Mouse (Mus musculus) ES-E14 (cell line): Measurements from ENCODE around the gene Cox6b1. TPM values are rescaled to one million over a fixed set of nuclear protein-coding genes. Genes with fewer than 3 reads are reported as not detected.

ENCODE experiments used
- DNase-seq: peaks from one replicate; pipeline ENCODE4 v3.0.0-alpha.2; 2013; ENCODE audit warnings: low read depth, low spot score
- H3K27ac ChIP-seq: 2 replicates; pipeline ENCODE4 v1.5.1; 2012; ENCODE audit warnings: low read depth, mild to moderate bottlenecking, low read length, moderate library complexity, mixed read lengths; ENCODE audit not compliant: poor library complexity, insufficient read depth, severe bottlenecking
- H3K36me3 ChIP-seq: 2 replicates; pipeline ENCODE4 v1.6.1; 2012; ENCODE audit warnings: mild to moderate bottlenecking, low read length, moderate library complexity, mixed read lengths; ENCODE audit not compliant: control insufficient read depth, poor library complexity, insufficient read depth, severe bottlenecking
- H3K4me1 ChIP-seq, 2 experiments: fragments of 150-350 bp in 1 of 2; sonication (generic) in 1 of 2; 2 replicates each; pipeline ENCODE4 v1.6.1; 2012; ENCODE audit warnings: low read length in 2 of 2, mild to moderate bottlenecking in 1 of 2, mixed read lengths in 1 of 2; ENCODE audit not compliant: control insufficient read depth in 2 of 2, insufficient read depth in 2 of 2, poor library complexity in 1 of 2
- H3K4me3 ChIP-seq, 2 experiments: fragments of 150-350 bp in 1 of 2; sonication (generic) in 1 of 2; 2 replicates each; pipeline ENCODE4 v1.5.1; 2012; ENCODE audit warnings: low read length in 2 of 2, low read depth in 1 of 2, mild to moderate bottlenecking in 1 of 2, mixed read lengths in 1 of 2; ENCODE audit not compliant: insufficient read depth in 1 of 2, poor library complexity in 1 of 2, severe bottlenecking in 1 of 2
- H3K9ac ChIP-seq: 2 replicates; pipeline ENCODE4 v1.6.1; 2012; ENCODE audit warnings: low read depth, mild to moderate bottlenecking, low read length, mixed read lengths; ENCODE audit not compliant: poor library complexity, insufficient read depth, severe bottlenecking
- H3K9me3 ChIP-seq: fragments of 150-350 bp; sonication (generic); 2 replicates; pipeline ENCODE4 v1.6.1; 2012; ENCODE audit warnings: low read depth, mild to moderate bottlenecking, low read length; ENCODE audit not compliant: control insufficient read depth, insufficient read depth
- CHD2 ChIP-seq: IDR thresholded peaks from 2 replicates; pipeline ENCODE4 v1.6.1; 2014; ENCODE audit warnings: mild to moderate bottlenecking, low read depth, low read length, inconsistent platforms
- HCFC1 ChIP-seq: IDR thresholded peaks from 2 replicates; pipeline ENCODE4 v1.6.1; 2012; ENCODE audit warnings: low read length, inconsistent platforms, borderline replicate concordance; ENCODE audit not compliant: insufficient read depth
- MAFK ChIP-seq: IDR thresholded peaks from 2 replicates; pipeline ENCODE4 v1.6.1; 2014; ENCODE audit warnings: mild to moderate bottlenecking, low read depth, low read length, inconsistent platforms; ENCODE audit not compliant: insufficient read depth
- ZC3H11A ChIP-seq: IDR thresholded peaks from 2 replicates; pipeline ENCODE4 v1.6.1; 2012; ENCODE audit warnings: low read depth, mild to moderate bottlenecking, inconsistent platforms, low read length, borderline replicate concordance
- ZNF384 ChIP-seq: IDR thresholded peaks from 2 replicates; pipeline ENCODE4 v1.6.1; 2012; ENCODE audit warnings: low read depth, low read length, inconsistent platforms
- in situ Hi-C, 2 experiments: fragments of 600-800 bp; cut with MboI; formaldehyde crosslinking; loops; one replicate each; pipeline ENCODE4 v1.15.1; 2025; ENCODE audit warnings: low sequenced_read_pairs in 2 of 2, inconsistent platforms in 1 of 2; ENCODE audit not compliant: unreplicated experiment in 2 of 2
- total RNA-seq: library from RNA; depleted of rRNA; stranded (reverse); fragments of 300-350 nt; gene quantifications from 2 replicates; pipeline ENCODE4 v1.2.3, GENCODE M21; 2012

Cox6b1 gene
- total RNA-seq, 1 experiment: 478 TPM

GRCm38 (mm10) chr7:30664529-30665200, 38.7 kb upstream of the Cox6b1 start, which contains the start of gene Haus5:
Haus5 (minus strand) TSS chr7:30664994.
- peak within 1 kb of the TSS; percentile 94 for H3K9ac ChIP-seq
- H3K4me1 ChIP-seq: no peaks in the 10 kb centered on the region
- H3K9me3 ChIP-seq: no peaks in the 10 kb centered on the region
- no peak within 1 kb of the TSS for H3K27ac ChIP-seq
- peak; percentile 88 for DNase-seq
- H3K4me3 ChIP-seq: peak within 1 kb of the TSS; percentile 91 to 92
- H3K36me3 ChIP-seq: peaks cover 9% of the 10 kb centered on the region; the same call in 1 of the 2 replicates
- peak; percentile 77 for TF ChIP-seq HCFC1
- TF ChIP-seq ZNF384: no peak
- TF ChIP-seq CHD2: peak; percentile 85
- TF ChIP-seq ZC3H11A: no peak
- no peak for TF ChIP-seq MAFK
- in situ Hi-C loops: no loop called here

GRCm38 (mm10) chr7:30649591-30650540, 23.9 kb upstream of the Cox6b1 start, which contains the start of gene Rbm42:
Rbm42 (minus strand) TSS chr7:30650317.
- Histone ChIP-seq H3K36me3 (peaks cover 24% of the 10 kb centered on the region), H3K9ac (peak within 1 kb of the TSS; percentile 92), H3K9me3 (no peaks in the 10 kb centered on the region), H3K4me1 (peaks cover 0 to 2% of the 10 kb centered on the region in 2 experiments; a peak in 2 of 4 replicates), H3K4me3 (peak within 1 kb of the TSS; percentile 78 to 88), H3K27ac (no peak within 1 kb of the TSS; the same call in 1 of the 2 replicates)
- in situ Hi-C loops: no loop called here
- no peak for TF ChIP-seq ZC3H11A
- TF ChIP-seq ZNF384: no peak
- TF ChIP-seq MAFK: no peak
- TF ChIP-seq HCFC1: peak; percentile 76
- DNase-seq: peak; percentile 100

GRCm38 (mm10) chr7:30639083-30639482, 13.1 kb upstream of the Cox6b1 start:
- H3K27ac ChIP-seq: no peak overlapping the region
- in situ Hi-C loops: no loop called here
- DNase-seq: peak; percentile 30

GRCm38 (mm10) chr7:30636395-30636794, 10.4 kb upstream of the Cox6b1 start:
- no peaks in the 10 kb centered on the region for H3K9me3 ChIP-seq
- TF ChIP-seq ZNF384 (no peak), HCFC1 (no peak), CHD2 (no peak), ZC3H11A (no peak), MAFK (no peak)
- H3K36me3 ChIP-seq: peaks cover 8% of the 10 kb centered on the region
- H3K9ac ChIP-seq: no peak overlapping the region
- in situ Hi-C loops: no loop called here
- no peak overlapping the region for H3K27ac ChIP-seq
- H3K4me3 ChIP-seq: no peak overlapping the region
- peaks cover 9 to 28% of the 10 kb centered on the region in 2 experiments; a peak in 3 of 4 replicates for H3K4me1 ChIP-seq
- no peak for DNase-seq

More at GRCm38 (mm10) chr7:30639083-30639482, 13.1 kb upstream of the Cox6b1 start:
- H3K9ac ChIP-seq: no peak overlapping the region
- H3K4me3 ChIP-seq: no peak overlapping the region
- TF ChIP-seq ZNF384 (no peak), HCFC1 (no peak), MAFK (no peak), ZC3H11A (no peak), CHD2 (no peak)
- peaks cover 18% of the 10 kb centered on the region for H3K36me3 ChIP-seq
- H3K9me3 ChIP-seq: no peaks in the 10 kb centered on the region
- H3K4me1 ChIP-seq: peaks cover 9 to 21% of the 10 kb centered on the region in 2 experiments; a peak in 3 of 4 replicates
